Mouse (Mus musculus): ENCODE measurements around the gene Ntsr1. TPM values are rescaled to one million over a fixed set of nuclear protein-coding genes. Genes with fewer than 3 reads are reported as not detected.
A peak's percentile ranks its signal among the peaks of the same experiment; 100 is the strongest.

The Ntsr1 gene
- polyA plus RNA-seq, 1 experiment from 2014 or later, result 0.11 TPM

GRCm38 (mm10) chr2:180459437-180459836 lies 40.3 kb upstream of the Ntsr1 start:
- no peak overlapping the region for H3K4me2 ChIP-seq (replicated peaks; ENCODE audit: low read depth)
- no peaks in the 10 kb centered on the region; the same call in 1 of the 2 replicates for H3K27me3 ChIP-seq (ENCODE audit: control insufficient read depth, insufficient read depth, low read length)
- no peak for TF ChIP-seq CTCF (IDR thresholded peaks at IDR 0.05; ENCODE audit: low read depth)
- TF ChIP-seq EP300 (optimal IDR thresholded peaks at IDR 0.05), result no peak
- no peaks in the 10 kb centered on the region for H3K9me3 ChIP-seq (ENCODE audit: control insufficient read depth, low read length)
- no peak overlapping the region for H3K27ac ChIP-seq (replicated peaks)
- H3K4me3 ChIP-seq (ENCODE audit: low read depth, low read length), result no peak overlapping the region
- H3K36me3 ChIP-seq (ENCODE audit: control insufficient read depth, insufficient read depth, low read length), result no peaks in the 10 kb centered on the region
- H3K4me1 ChIP-seq (replicated peaks; ENCODE audit: control insufficient read depth, insufficient read depth), result no peaks in the 10 kb centered on the region; the same call in 1 of the 2 replicates
- DNase-seq (ENCODE audit: low spot score) (no peak), ATAC-seq (ENCODE audit: low FRiP score, low TSS enrichment) (no peak)
- 85% methylated on average over 4 of the region's 4 CpGs for WGBS
- no peak overlapping the region for H3K9ac ChIP-seq (ENCODE audit: low read length)

DNA sequence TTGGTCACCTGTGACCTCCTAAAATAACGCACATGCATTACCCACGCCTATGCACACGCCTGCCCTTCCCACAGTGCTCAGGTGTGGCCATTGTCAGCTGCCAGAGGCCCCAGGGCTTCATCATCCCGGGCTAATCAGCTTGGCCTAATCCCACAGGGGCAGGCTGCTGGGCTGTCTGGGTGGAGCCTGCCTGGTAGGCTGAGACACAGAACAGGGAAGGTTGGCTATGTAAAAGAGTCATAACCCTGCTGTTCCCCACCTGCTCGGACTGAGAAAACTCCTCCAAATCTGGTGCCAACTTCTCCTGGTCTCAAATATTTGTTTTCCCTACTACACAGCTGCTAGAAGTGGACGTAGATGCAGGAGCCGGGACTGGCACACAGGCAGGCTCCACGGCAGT lies 39.0 kb upstream of the Ntsr1 start:
- ATAC-seq (ENCODE audit: low FRiP score, low TSS enrichment), result peak; percentile 63
- Histone ChIP-seq H3K4me2 (replicated peaks; ENCODE audit: low read depth) (no peak overlapping the region), H3K36me3 (ENCODE audit: control insufficient read depth, insufficient read depth, low read length) (no peaks in the 10 kb centered on the region), H3K4me3 (ENCODE audit: low read depth, low read length) (no peak overlapping the region), H3K4me1 (replicated peaks; ENCODE audit: control insufficient read depth, insufficient read depth) (no peaks in the 10 kb centered on the region; the same call in 1 of the 2 replicates), H3K9me3 (ENCODE audit: control insufficient read depth, low read length) (no peaks in the 10 kb centered on the region), H3K9ac (ENCODE audit: low read length) (no peak overlapping the region), H3K27me3 (ENCODE audit: control insufficient read depth, insufficient read depth, low read length) (no peaks in the 10 kb centered on the region; the same call in 1 of the 2 replicates), H3K27ac (replicated peaks) (peak overlapping the region; percentile 77)
- WGBS, result 45% methylated on average over 8 of the region's 8 CpGs
- TF ChIP-seq EP300 (optimal IDR thresholded peaks at IDR 0.05) (no peak), CTCF (IDR thresholded peaks at IDR 0.05; ENCODE audit: low read depth) (no peak)
- peak; percentile 78 for DNase-seq (ENCODE audit: low spot score)

DNA sequence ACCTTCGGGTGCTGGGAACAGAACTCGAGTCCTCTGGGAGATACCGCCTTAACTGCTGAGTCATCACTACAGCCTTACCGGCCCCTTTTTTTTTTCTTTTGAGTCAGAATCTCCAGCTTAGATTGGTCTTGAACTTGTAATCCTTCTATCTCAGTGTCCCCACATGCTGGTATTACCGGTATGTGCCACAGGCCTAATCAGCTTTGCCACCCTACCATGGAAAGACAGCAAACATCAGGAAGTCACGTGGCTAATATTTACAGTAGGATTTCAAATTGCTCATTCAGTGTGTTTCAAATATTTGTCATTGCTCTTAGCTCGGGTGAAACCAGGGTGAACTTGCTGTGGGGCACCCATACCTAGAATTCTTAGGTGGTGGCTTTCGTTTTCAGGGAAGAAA lies 37.2 kb upstream of the Ntsr1 start:
- Histone ChIP-seq H3K27ac (replicated peaks) (0 out of 2 replicates have a peak overlapping the region, but pooled peaks have one; percentile 73), H3K4me2 (replicated peaks; ENCODE audit: low read depth) (no peak overlapping the region), H3K36me3 (ENCODE audit: control insufficient read depth, insufficient read depth, low read length) (no peaks in the 10 kb centered on the region), H3K27me3 (ENCODE audit: control insufficient read depth, insufficient read depth, low read length) (no peaks in the 10 kb centered on the region), H3K9ac (ENCODE audit: low read length) (no peak overlapping the region), H3K9me3 (ENCODE audit: control insufficient read depth, low read length) (no peaks in the 10 kb centered on the region), H3K4me1 (replicated peaks; ENCODE audit: control insufficient read depth, insufficient read depth) (no peaks in the 10 kb centered on the region; the same call in 1 of the 2 replicates), H3K4me3 (ENCODE audit: low read depth, low read length) (no peak overlapping the region)
- ATAC-seq (ENCODE audit: low FRiP score, low TSS enrichment) (peak; percentile 65), DNase-seq (ENCODE audit: low spot score) (peak; percentile 55)
- TF ChIP-seq CTCF (IDR thresholded peaks at IDR 0.05; ENCODE audit: low read depth), result no peak
- 52% methylated on average over 8 of the region's 8 CpGs for WGBS

- DNase-seq (ENCODE audit: low spot score) (no peak), ATAC-seq (ENCODE audit: low FRiP score, low TSS enrichment) (no peak)
- Histone ChIP-seq H3K9me3 (ENCODE audit: control insufficient read depth, low read length) (no peaks in the 10 kb centered on the region), H3K4me3 (ENCODE audit: low read depth, low read length) (no peak overlapping the region), H3K36me3 (ENCODE audit: control insufficient read depth, insufficient read depth, low read length) (no peaks in the 10 kb centered on the region), H3K27me3 (ENCODE audit: control insufficient read depth, insufficient read depth, low read length) (no peaks in the 10 kb centered on the region), H3K4me2 (replicated peaks; ENCODE audit: low read depth) (no peak overlapping the region), H3K4me1 (replicated peaks; ENCODE audit: control insufficient read depth, insufficient read depth) (no peaks in the 10 kb centered on the region), H3K27ac (replicated peaks) (no peak overlapping the region), H3K9ac (ENCODE audit: low read length) (no peak overlapping the region)
- TF ChIP-seq CTCF (IDR thresholded peaks at IDR 0.05; ENCODE audit: low read depth) (no peak), EP300 (optimal IDR thresholded peaks at IDR 0.05) (no peak)
- WGBS, result 76% methylated on average over 7 of the region's 7 CpGs
Observed at GRCm38 (mm10) chr2:180466505-180466904, 33.3 kb upstream of the Ntsr1 start.

- H3K4me2 ChIP-seq (replicated peaks; ENCODE audit: low read depth), result no peak overlapping the region
- no peaks in the 10 kb centered on the region for H3K36me3 ChIP-seq (ENCODE audit: control insufficient read depth, insufficient read depth, low read length)
- no peak for ATAC-seq (ENCODE audit: low FRiP score, low TSS enrichment)
- H3K4me1 ChIP-seq (replicated peaks; ENCODE audit: control insufficient read depth, insufficient read depth), result no peaks in the 10 kb centered on the region
- no peak for TF ChIP-seq EP300 (optimal IDR thresholded peaks at IDR 0.05)
- TF ChIP-seq CTCF (IDR thresholded peaks at IDR 0.05; ENCODE audit: low read depth), result no peak
- H3K4me3 ChIP-seq (ENCODE audit: low read depth, low read length), result no peak overlapping the region
- 80% methylated on average over 8 of the region's 8 CpGs for WGBS
- no peak for DNase-seq (ENCODE audit: low spot score)
- H3K9ac ChIP-seq (ENCODE audit: low read length), result no peak overlapping the region
- no peaks in the 10 kb centered on the region for H3K27me3 ChIP-seq (ENCODE audit: control insufficient read depth, insufficient read depth, low read length)
- no peaks in the 10 kb centered on the region for H3K9me3 ChIP-seq (ENCODE audit: control insufficient read depth, low read length)
- H3K27ac ChIP-seq (replicated peaks), result no peak overlapping the region
Observed at GRCm38 (mm10) chr2:180468871-180469270, 30.9 kb upstream of the Ntsr1 start.

- WGBS, result 67% methylated on average over 9 of the region's 9 CpGs
- H3K36me3 ChIP-seq (ENCODE audit: control insufficient read depth, insufficient read depth, low read length), result no peaks in the 10 kb centered on the region
- no peak overlapping the region for H3K9ac ChIP-seq (ENCODE audit: low read length)
- ATAC-seq (ENCODE audit: low FRiP score, low TSS enrichment) (no peak), DNase-seq (ENCODE audit: low spot score) (peak; percentile 30)
- H3K27me3 ChIP-seq (ENCODE audit: control insufficient read depth, insufficient read depth, low read length), result no peaks in the 10 kb centered on the region
- no peak overlapping the region for H3K27ac ChIP-seq (replicated peaks)
- no peak overlapping the region for H3K4me2 ChIP-seq (replicated peaks; ENCODE audit: low read depth)
- no peaks in the 10 kb centered on the region for H3K4me1 ChIP-seq (replicated peaks; ENCODE audit: control insufficient read depth, insufficient read depth)
- no peaks in the 10 kb centered on the region for H3K9me3 ChIP-seq (ENCODE audit: control insufficient read depth, low read length)
- TF ChIP-seq EP300 (optimal IDR thresholded peaks at IDR 0.05) (no peak), CTCF (IDR thresholded peaks at IDR 0.05; ENCODE audit: low read depth) (peak; percentile 49)
- H3K4me3 ChIP-seq (ENCODE audit: low read depth, low read length), result no peak overlapping the region
Observed at GRCm38 (mm10) chr2:180469768-180470167, 30.0 kb upstream of the Ntsr1 start.

All from stomach, postnatal 0 days (tissue).